Mouse (Mus musculus) forebrain, embryonic 14.5 days (tissue): ENCODE measurements at regions not wholly inside any gene's neighbourhood (a gene's known extent, or its start where the extent isn't known, plus 50 kb on each side); places are given as distances from the start of the nearest gene placed in this dataset.

Source experiments
- ATAC-seq: fragments of 200-750 bp; cut with Nextera tagmentation; 2 replicates; pipeline ENCODE4 v1.8.0; 2017; ENCODE audit warnings: mild to moderate bottlenecking, moderate library complexity
- DNase-seq: peaks from one replicate; pipeline ENCODE4 v3.0.0-alpha.2; 2015; ENCODE audit warnings: low spot score
- H3K27ac ChIP-seq: fragments of 300-500 bp; sonication (generic); 2 replicates; pipeline ENCODE4 v1.5.1; 2014; ENCODE audit warnings: low read depth, mild to moderate bottlenecking, control low read depth, low read length, moderate library complexity
- H3K27me3 ChIP-seq: fragments of 300-500 bp; sonication (generic); replicated peaks from 2 replicates; pipeline ENCODE4 v1.6.1; 2014; ENCODE audit warnings: low read length, control low read depth, mixed read lengths; ENCODE audit not compliant: control insufficient read depth, insufficient read depth
- H3K36me3 ChIP-seq: fragments of 300-500 bp; sonication (generic); 2 replicates; pipeline ENCODE4 v1.6.1; 2014; ENCODE audit warnings: low read length, control low read depth; ENCODE audit not compliant: control insufficient read depth, insufficient read depth
- H3K4me1 ChIP-seq: fragments of 300-500 bp; sonication (generic); 2 replicates; pipeline ENCODE4 v1.6.1; 2014; ENCODE audit warnings: antibody characterized with exemption, low read length, control low read depth; ENCODE audit not compliant: control insufficient read depth, insufficient read depth
- H3K4me2 ChIP-seq: fragments of 300-500 bp; sonication (generic); 2 replicates; pipeline ENCODE4 v1.6.1; 2014; ENCODE audit warnings: mild to moderate bottlenecking, control low read depth, low read length
- H3K4me3 ChIP-seq: fragments of 300-500 bp; sonication (generic); 2 replicates; pipeline ENCODE4 v1.5.1; 2014; ENCODE audit warnings: low read depth, low read length, control low read depth
- H3K9ac ChIP-seq: fragments of 300-500 bp; sonication (generic); 2 replicates; pipeline ENCODE4 v1.6.1; 2014; ENCODE audit warnings: mild to moderate bottlenecking, low read length, control low read depth, moderate library complexity
- H3K9me3 ChIP-seq: fragments of 300-500 bp; sonication (generic); replicated peaks from 2 replicates; pipeline ENCODE4 v1.6.1; 2016; ENCODE audit warnings: low read length, control low read depth, mixed read lengths; ENCODE audit not compliant: control insufficient read depth
- whole genome bisulfite sequencing: fragments of 180-500 bp; shearing (Covaris S2); extraction: QIAGEN DNeasy Blood & Tissue Kit; methylation state at CpG from one replicate; pipeline ENCODE4 v1.1.7; 2014; 5-methylcytosine and 5-hydroxymethylcytosine counted together

- H3K9ac ChIP-seq = no peak overlapping the region
- DNase-seq (no peak), ATAC-seq (no peak)
- no peaks in the 10 kb centered on the region for H3K9me3 ChIP-seq
- WGBS = 85% methylated on average over 25 of the region's 25 CpGs
- H3K27ac ChIP-seq = no peak overlapping the region
- no peaks in the 10 kb centered on the region for H3K36me3 ChIP-seq
- no peaks in the 10 kb centered on the region for H3K27me3 ChIP-seq
- peaks cover 12% of the 10 kb centered on the region for H3K4me1 ChIP-seq
- no peak overlapping the region for H3K4me3 ChIP-seq
- no peak overlapping the region for H3K4me2 ChIP-seq
These were observed 65.8 kb upstream of the Ppp2r5c start for GRCm38 (mm10) chr12:110380831-110381750.

- H3K36me3 ChIP-seq = no peaks in the 10 kb centered on the region
- H3K9me3 ChIP-seq = no peaks in the 10 kb centered on the region
- H3K4me3 ChIP-seq = no peak overlapping the region
- H3K27ac ChIP-seq = no peak overlapping the region
- WGBS = 19% methylated on average over 20 of the region's 20 CpGs
- ATAC-seq (0 out of 2 replicates have a peak, but pooled peaks have one; percentile 26), DNase-seq (peak; percentile 66)
- H3K4me1 ChIP-seq = peaks cover 15% of the 10 kb centered on the region
- peak overlapping the region; percentile 22; the same call in 1 of the 2 replicates for H3K9ac ChIP-seq
- H3K4me2 ChIP-seq = peak overlapping the region; percentile 38
- H3K27me3 ChIP-seq = no peaks in the 10 kb centered on the region
These were observed 61.9 kb upstream of the Ppp2r5c start for GRCm38 (mm10) chr12:110385031-110385430.

GRCm38 (mm10) chr12:110385801-110386599, 60.9 kb upstream of the Ppp2r5c start:
- H3K4me2 ChIP-seq = no peak overlapping the region
- ATAC-seq (peak; percentile 23; the same call in 1 of the 2 replicates), DNase-seq (peak; percentile 33)
- H3K27me3 ChIP-seq = no peaks in the 10 kb centered on the region
- peaks cover 15% of the 10 kb centered on the region for H3K4me1 ChIP-seq
- H3K9ac ChIP-seq = no peak overlapping the region
- H3K9me3 ChIP-seq = no peaks in the 10 kb centered on the region
- WGBS = 47% methylated on average over 20 of the region's 20 CpGs
- no peaks in the 10 kb centered on the region for H3K36me3 ChIP-seq
- no peak overlapping the region for H3K27ac ChIP-seq
- H3K4me3 ChIP-seq = no peak overlapping the region

GRCm38 (mm10) chr12:110387056-110387455, 59.9 kb upstream of the Ppp2r5c start:
- DNase-seq (peak; percentile 27), ATAC-seq (no peak)
- Histone ChIP-seq H3K4me3 (no peak overlapping the region), H3K36me3 (no peaks in the 10 kb centered on the region), H3K27me3 (no peaks in the 10 kb centered on the region), H3K4me1 (peaks cover 15% of the 10 kb centered on the region), H3K9me3 (no peaks in the 10 kb centered on the region), H3K4me2 (no peak overlapping the region), H3K9ac (no peak overlapping the region), H3K27ac (no peak overlapping the region)
- WGBS = 60% methylated on average over 11 of the region's 11 CpGs

- H3K4me2 ChIP-seq = no peak overlapping the region
- H3K36me3 ChIP-seq = no peaks in the 10 kb centered on the region
- H3K4me1 ChIP-seq = peaks cover 15% of the 10 kb centered on the region
- WGBS = 67% methylated on average over 4 of the region's 4 CpGs
- no peak overlapping the region for H3K27ac ChIP-seq
- no peak overlapping the region for H3K9ac ChIP-seq
- DNase-seq (no peak), ATAC-seq (no peak)
- H3K4me3 ChIP-seq = no peak overlapping the region
- no peaks in the 10 kb centered on the region for H3K27me3 ChIP-seq
- no peaks in the 10 kb centered on the region for H3K9me3 ChIP-seq
These were observed 59.4 kb upstream of the Ppp2r5c start for GRCm38 (mm10) chr12:110387567-110387966.

GRCm38 (mm10) chr12:110389439-110389838, 57.5 kb upstream of the Ppp2r5c start:
- Histone ChIP-seq H3K4me2 (no peak overlapping the region), H3K27ac (no peak overlapping the region), H3K4me3 (no peak overlapping the region), H3K9ac (no peak overlapping the region), H3K4me1 (peaks cover 15% of the 10 kb centered on the region), H3K36me3 (no peaks in the 10 kb centered on the region), H3K9me3 (no peaks in the 10 kb centered on the region), H3K27me3 (no peaks in the 10 kb centered on the region)
- DNase-seq (no peak), ATAC-seq (no peak)
- WGBS = 77% methylated on average over 12 of the region's 12 CpGs

GRCm38 (mm10) chr12:110391464-110391863, 55.5 kb upstream of the Ppp2r5c start:
- WGBS = 85% methylated on average over 8 of the region's 8 CpGs
- no peak overlapping the region for H3K9ac ChIP-seq
- ATAC-seq (no peak), DNase-seq (no peak)
- no peak overlapping the region for H3K27ac ChIP-seq
- H3K4me3 ChIP-seq = no peak overlapping the region
- H3K27me3 ChIP-seq = no peaks in the 10 kb centered on the region
- H3K4me1 ChIP-seq = no peaks in the 10 kb centered on the region; the same call in 1 of the 2 replicates
- H3K9me3 ChIP-seq = no peaks in the 10 kb centered on the region
- no peaks in the 10 kb centered on the region for H3K36me3 ChIP-seq
- H3K4me2 ChIP-seq = no peak overlapping the region

- no peak overlapping the region for H3K4me3 ChIP-seq
- H3K27me3 ChIP-seq = no peaks in the 10 kb centered on the region
- H3K9ac ChIP-seq = no peak overlapping the region
- no peak overlapping the region for H3K4me2 ChIP-seq
- DNase-seq (no peak), ATAC-seq (no peak)
- no peaks in the 10 kb centered on the region for H3K4me1 ChIP-seq
- whole genome bisulfite sequencing = 75% methylated on average over 7 of the region's 7 CpGs
- no peaks in the 10 kb centered on the region for H3K36me3 ChIP-seq
- H3K27ac ChIP-seq = no peak overlapping the region
- no peaks in the 10 kb centered on the region for H3K9me3 ChIP-seq
These were observed 53.4 kb upstream of the Ppp2r5c start for GRCm38 (mm10) chr12:110393555-110393954.
